Mouse (Mus musculus) olfactory bulb, adult 2 months (tissue): ENCODE results near the gene Eif4b. TPM values are rescaled to one million over a fixed set of nuclear protein-coding genes. Genes with fewer than 3 reads are reported as not detected.
"Not testable (repeated sequence)": the region's sequence is repeated elsewhere in the genome, so short reads cannot be mapped to it uniquely, and the experiment has no call there.

Experiments
- H3K27ac ChIP-seq: fragments of 200-500 bp; 2 replicates; pipeline ENCODE4 v1.5.1; 2012; ENCODE audit warnings: low read depth, low read length; ENCODE audit not compliant: insufficient read depth
- H3K4me1 ChIP-seq: fragments of 200-500 bp; 2 replicates; pipeline ENCODE4 v1.6.1; 2012; ENCODE audit warnings: low read length; ENCODE audit not compliant: control insufficient read depth, insufficient read depth
- H3K4me3 ChIP-seq: fragments of 200-500 bp; 2 replicates; pipeline ENCODE4 v1.5.1; 2012; ENCODE audit warnings: mild to moderate bottlenecking, low read depth, low read length, moderate library complexity; ENCODE audit not compliant: insufficient read depth
- CTCF ChIP-seq: fragments of 200-500 bp; IDR thresholded peaks from 2 replicates; pipeline ENCODE4 v1.5.1; 2012; ENCODE audit warnings: low read depth, mild to moderate bottlenecking, low read length, moderate library complexity; ENCODE audit not compliant: insufficient read depth
- POLR2A ChIP-seq: fragments of 200-500 bp; IDR thresholded peaks from 2 replicates; pipeline ENCODE4 v1.6.1; 2012; ENCODE audit warnings: mild to moderate bottlenecking, low read depth, low read length, moderate library complexity; ENCODE audit not compliant: insufficient read depth
- WGBS: fragments of 180-500 bp; shearing (Covaris S2); methylation state at CpG from one replicate; pipeline ENCODE4 v1.1.7; 2018; 5-methylcytosine and 5-hydroxymethylcytosine counted together
- polyA plus RNA-seq: library from polyadenylated mRNA; stranded (reverse); fragments of >200 nt; gene quantifications from 2 replicates; pipeline ENCODE4 v1.2.4, GENCODE M21; 2012; ENCODE audit warnings: low replicate concordance; ENCODE audit not compliant: missing spikeins, insufficient read depth, insufficient read length

The Eif4b gene
- polyA plus RNA-seq, 1 experiment = 618 TPM

- TF ChIP-seq POLR2A (no peak), CTCF (no peak)
- Histone ChIP-seq H3K27ac (no peak overlapping the region), H3K4me3 (peak overlapping the region; percentile 83), H3K4me1 (peaks cover 2% of the 10 kb centered on the region; the same call in 1 of the 2 replicates)
- whole genome bisulfite sequencing = 11% methylated on average over 6 of the region's 6 CpGs
Observed at GRCm38 (mm10) chr15:102072963-102073558, 512 bp upstream of the Eif4b start.

- peak overlapping the region; percentile 83 for H3K4me3 ChIP-seq
- TF ChIP-seq POLR2A (no peak), CTCF (no peak)
- WGBS = under 1% methylated on average over 56 of the region's 57 CpGs
Observed at GRCm38 (mm10) chr15:102074070-102074731, 628 bp downstream of the Eif4b start.

DNA sequence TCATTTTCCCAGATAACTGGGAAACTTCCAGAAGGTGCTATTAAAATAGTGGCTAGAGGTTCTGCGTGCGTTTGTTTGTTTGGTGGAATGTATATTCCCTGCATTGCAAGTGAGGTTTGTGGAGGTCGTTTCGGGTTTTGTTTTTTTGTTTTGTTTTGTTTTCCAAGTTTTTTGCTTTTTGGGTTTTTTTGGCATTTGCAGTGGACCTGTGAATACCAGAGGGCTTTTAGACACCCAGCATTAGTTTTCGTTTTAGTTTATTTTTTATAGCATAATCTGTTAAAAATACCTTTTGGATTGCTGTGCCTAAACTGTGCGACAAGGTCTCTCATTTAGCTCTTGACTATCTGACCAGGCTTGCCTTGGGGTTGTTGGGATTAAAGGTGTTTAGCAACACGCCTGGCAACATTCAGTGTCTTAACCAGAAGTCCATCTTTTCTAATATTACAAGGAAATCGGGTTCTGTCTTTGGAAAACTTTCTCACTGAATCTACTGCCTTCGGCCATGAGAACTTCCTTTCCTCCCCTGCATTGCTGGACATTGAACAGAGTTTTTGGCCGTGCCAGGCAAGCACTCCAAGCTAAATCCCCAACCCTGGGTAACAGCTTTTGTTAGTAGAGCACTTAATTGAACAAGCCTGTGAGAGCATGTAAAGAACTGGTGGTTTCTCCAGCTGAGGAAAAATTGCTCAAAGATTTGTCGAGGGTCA lies 1.5 kb downstream of the Eif4b start:
- WGBS = 5% methylated on average over 11 of the region's 11 CpGs
- no peak for TF ChIP-seq POLR2A
- no peak for TF ChIP-seq CTCF
- no peak overlapping the region for H3K4me3 ChIP-seq
- H3K4me1 ChIP-seq = peaks cover 2% of the 10 kb centered on the region; the same call in 1 of the 2 replicates
- no peak overlapping the region for H3K27ac ChIP-seq

More at GRCm38 (mm10) chr15:102074070-102074731, 628 bp downstream of the Eif4b start:
- Histone ChIP-seq H3K4me1 (peaks cover 2% of the 10 kb centered on the region; the same call in 1 of the 2 replicates), H3K27ac (peak overlapping the region; percentile 81)

DNA sequence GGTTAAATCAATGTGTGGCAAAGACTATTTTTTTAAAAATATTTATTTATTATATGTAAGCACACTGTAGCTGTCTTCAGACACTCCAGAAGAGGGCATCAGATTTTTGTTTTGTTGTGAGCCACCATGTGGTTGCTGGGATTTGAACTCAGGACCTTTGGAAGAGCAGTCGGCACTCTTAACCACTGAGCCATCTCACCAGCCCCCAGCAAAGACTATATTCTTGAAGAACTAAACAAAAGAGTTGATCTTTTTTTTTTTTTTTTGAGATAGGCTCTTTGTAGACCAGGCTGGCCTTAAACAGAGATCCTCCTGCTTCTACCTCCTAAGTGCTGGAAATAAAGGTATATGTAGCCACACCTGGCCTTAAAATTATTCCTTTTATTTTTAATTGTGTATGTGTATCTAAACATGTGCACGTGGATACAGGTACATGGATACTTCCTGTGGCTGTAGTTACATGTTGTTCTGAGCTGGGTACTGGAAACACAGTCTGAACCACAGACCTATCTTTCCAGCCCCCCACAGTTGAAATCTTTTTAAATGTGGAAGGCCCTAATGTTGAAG lies 3.6 kb downstream of the Eif4b start:
- Histone ChIP-seq H3K4me3 (no peak overlapping the region), H3K27ac (no peak overlapping the region), H3K4me1 (peaks cover 2% of the 10 kb centered on the region; the same call in 1 of the 2 replicates)
- WGBS = 91% methylated on average over 2 of the region's 2 CpGs
- TF ChIP-seq CTCF = no peak
- TF ChIP-seq POLR2A = no peak

- TF ChIP-seq POLR2A = no peak
- TF ChIP-seq CTCF = no peak
- H3K4me1 ChIP-seq = peaks cover 2% of the 10 kb centered on the region; the same call in 1 of the 2 replicates
- no peak overlapping the region for H3K27ac ChIP-seq
- H3K4me3 ChIP-seq = no peak overlapping the region
- WGBS = 62% methylated on average over 4 of the region's 4 CpGs
Observed at GRCm38 (mm10) chr15:102079221-102079620, 5.6 kb downstream of the Eif4b start.

GRCm38 (mm10) chr15:102079924-102080323 lies 6.4 kb downstream of the Eif4b start:
- not testable (repeated sequence) for H3K4me3 ChIP-seq, H3K4me1 ChIP-seq
- 72% methylated on average over 8 of the region's 8 CpGs for WGBS

GRCm38 (mm10) chr15:102080429-102080828 lies 6.9 kb downstream of the Eif4b start:
- H3K4me1 ChIP-seq = no peaks in the 10 kb centered on the region
- TF ChIP-seq CTCF = no peak
- no peak overlapping the region for H3K4me3 ChIP-seq
- 52% methylated on average over 2 of the region's 2 CpGs for WGBS
- H3K27ac ChIP-seq = no peak overlapping the region

More at GRCm38 (mm10) chr15:102079924-102080323, 6.4 kb downstream of the Eif4b start:
- H3K27ac ChIP-seq = not testable (repeated sequence)

GRCm38 (mm10) chr15:102082148-102082547 lies 8.6 kb downstream of the Eif4b start:
- WGBS = 79% methylated on average over 4 of the region's 4 CpGs
- H3K4me3 ChIP-seq = no peak overlapping the region
- no peaks in the 10 kb centered on the region for H3K4me1 ChIP-seq
- TF ChIP-seq POLR2A (no peak), CTCF (no peak)
- no peak overlapping the region for H3K27ac ChIP-seq

GRCm38 (mm10) chr15:102083028-102083427 lies 9.5 kb downstream of the Eif4b start:
- H3K4me3 ChIP-seq = no peak overlapping the region
- no peaks in the 10 kb centered on the region for H3K4me1 ChIP-seq
- TF ChIP-seq CTCF = no peak
- TF ChIP-seq POLR2A = no peak
- no peak overlapping the region for H3K27ac ChIP-seq
- WGBS = 74% methylated on average over 4 of the region's 4 CpGs
